Mouse (Mus musculus): ENCODE data around the gene Mboat2.

The Mboat2 gene

DNA sequence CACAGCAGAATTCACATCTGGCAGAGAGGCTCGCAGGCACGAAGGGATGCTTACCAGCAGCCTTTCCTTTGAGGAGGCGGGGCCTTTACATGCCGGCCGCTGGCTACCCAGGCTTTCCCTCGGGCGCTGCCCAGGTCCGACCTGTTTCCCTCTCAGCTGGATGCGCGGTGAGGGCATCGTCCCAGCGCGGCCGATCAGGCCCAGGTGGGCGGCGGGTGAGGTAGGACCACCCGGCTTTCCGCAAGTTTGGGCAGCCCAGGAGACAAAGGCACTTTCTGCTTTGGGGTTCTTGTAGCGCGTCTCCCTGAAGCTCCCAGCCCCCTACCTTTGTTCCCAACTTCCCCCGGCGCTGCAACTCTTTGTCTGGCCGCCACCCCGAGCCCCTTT lies at the start of gene Mboat2:
Gene Mboat2 (plus strand): TSS at position 114 of the 387 bp plus-strand sequence.
- DNase-seq (ENCODE audit: extremely low spot score), result no peak

DNA sequence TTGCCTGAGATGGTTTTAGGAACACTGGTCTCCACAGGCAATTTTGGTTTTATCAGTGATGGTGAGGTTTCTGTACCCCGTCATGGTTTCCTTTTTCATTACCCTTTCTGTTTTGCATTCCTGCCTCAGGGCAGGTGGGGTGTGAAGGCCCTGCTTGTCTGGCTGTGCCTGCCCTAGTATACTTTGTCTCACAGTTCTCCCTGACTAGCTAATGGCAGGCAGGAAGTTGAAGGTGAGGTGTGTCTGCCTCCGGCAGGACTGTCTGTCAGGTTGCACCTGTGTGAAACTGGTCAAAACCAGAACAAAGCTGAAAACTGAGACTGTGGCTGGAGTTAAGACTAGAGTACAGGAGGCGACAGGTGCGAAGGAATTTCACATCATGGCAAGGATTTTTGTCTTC lies 46.9 kb upstream of the Mboat2 start:
- DNase-seq (ENCODE audit: extremely low spot score), result no peak

DNA sequence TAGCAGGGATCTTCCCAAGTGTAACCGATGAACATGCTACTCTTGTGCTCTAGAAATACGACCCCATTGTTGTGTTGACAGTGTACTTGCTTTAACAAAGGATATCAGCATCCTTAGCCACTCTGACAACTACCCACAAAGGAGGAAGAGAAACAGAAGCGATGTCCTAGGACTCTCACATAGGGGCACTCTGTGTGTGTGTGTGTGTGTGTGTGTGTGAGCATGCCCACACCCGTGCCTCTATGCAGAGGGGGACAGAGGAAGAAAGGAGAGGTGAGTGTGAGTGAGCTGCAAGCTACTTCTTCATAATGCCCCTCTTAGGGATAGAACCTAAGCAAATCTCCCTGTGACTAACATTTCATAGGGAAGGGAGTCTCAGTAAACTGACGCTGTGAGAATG lies 44.8 kb upstream of the Mboat2 start:
- no peak for DNase-seq (ENCODE audit: extremely low spot score)

DNA sequence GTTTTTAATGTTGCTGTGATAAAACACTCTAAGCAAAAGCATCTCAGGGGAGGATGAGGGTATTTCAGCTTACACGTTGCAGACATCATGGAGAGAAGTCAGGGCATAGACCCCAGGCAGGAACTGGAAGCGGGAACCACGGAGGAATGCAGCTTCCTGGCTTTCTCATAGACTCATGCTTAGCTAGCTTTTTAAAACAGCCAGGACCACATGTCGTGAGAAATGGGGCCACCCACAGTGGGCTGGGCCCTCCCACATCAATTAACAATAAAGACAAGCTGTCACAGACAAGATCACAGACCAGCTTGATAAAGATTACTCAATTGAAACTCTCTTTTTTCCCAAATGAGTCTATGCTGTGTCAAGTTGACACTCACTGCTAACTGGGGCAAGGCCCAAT lies 44.4 kb upstream of the Mboat2 start:
- DNase-seq (ENCODE audit: extremely low spot score), result peak; percentile 31

DNA sequence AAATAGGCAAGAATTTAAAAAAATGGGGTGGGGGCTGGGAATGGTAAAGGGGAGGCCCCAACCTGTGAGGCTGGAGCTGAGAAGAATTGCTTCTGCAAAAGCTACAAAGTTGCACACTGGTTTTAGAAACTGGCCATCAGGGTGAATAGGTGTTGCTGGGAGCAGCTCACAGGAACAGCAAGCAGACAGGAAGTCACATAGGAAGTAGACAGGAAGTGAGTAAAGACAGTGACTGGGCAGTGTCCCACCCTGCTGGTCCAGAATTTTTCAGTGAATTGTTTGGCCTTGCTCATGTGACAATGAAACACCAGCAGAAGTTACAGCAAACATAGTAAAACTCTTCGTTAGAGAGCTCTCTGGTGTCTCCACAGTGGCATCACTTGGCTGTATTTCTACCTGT lies 41.0 kb upstream of the Mboat2 start:
- DNase-seq (ENCODE audit: extremely low spot score), result no peak

DNA sequence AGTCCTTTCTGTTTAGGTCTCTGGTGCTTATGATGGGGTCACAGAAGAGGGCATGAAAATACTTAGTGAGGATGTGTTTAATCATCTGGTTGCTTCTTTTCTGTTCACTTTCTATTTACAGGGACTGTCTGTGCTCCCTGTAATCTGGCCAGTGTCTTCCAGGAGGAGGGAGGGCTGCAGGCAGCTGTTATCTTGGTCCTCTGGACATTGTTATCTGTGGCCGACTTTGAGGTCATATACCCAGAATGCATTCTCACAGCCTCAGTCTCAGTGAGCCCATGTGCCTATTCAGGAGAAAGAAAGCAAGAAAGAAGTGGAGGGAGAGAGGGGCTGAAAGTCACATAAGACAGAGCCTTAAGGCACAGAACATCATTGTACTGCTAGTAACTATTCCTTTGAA lies 19.4 kb upstream of the Mboat2 start:
- DNase-seq (ENCODE audit: extremely low spot score), result no peak

DNA sequence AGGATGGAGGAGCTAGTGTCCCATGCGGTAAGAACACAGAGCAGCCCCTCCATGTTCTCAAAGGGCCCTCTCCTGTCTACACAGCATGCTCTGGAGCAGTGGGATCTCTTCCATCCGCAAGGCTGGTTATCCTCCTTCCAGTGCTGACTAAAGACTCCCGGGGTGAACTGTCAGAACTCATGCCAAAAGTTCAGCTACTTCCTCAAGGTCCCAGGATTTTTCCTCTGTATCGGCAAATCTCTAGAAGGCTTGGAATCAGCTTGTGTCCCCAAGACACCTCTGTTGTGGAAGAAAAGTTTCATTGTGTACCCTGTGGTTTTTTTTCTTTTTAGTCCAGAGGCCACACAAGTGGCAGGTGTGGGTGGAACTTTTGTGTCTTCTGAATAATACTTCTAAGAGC lies 18.8 kb upstream of the Mboat2 start:
- DNase-seq (ENCODE audit: extremely low spot score), result no peak

DNA sequence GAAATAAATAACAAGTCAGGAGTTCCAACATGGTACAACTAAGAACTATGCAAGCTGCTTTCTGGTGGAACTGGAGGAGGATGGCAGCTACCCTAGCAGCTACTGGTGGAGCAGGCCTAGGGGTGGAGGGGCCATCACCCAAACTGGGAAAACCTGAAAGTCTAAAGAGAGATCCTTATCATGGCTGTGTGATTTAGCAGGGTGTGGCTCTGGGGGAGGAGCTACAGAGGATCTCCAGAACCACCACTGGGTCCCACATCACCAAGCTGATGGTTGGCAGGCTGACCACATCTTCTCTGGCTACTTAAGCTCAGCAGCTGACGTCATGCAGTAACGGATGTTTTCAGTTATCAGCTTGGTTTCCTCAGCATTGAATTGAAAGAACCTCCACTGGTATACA lies 7.8 kb upstream of the Mboat2 start:
- DNase-seq (ENCODE audit: extremely low spot score), result no peak

DNA sequence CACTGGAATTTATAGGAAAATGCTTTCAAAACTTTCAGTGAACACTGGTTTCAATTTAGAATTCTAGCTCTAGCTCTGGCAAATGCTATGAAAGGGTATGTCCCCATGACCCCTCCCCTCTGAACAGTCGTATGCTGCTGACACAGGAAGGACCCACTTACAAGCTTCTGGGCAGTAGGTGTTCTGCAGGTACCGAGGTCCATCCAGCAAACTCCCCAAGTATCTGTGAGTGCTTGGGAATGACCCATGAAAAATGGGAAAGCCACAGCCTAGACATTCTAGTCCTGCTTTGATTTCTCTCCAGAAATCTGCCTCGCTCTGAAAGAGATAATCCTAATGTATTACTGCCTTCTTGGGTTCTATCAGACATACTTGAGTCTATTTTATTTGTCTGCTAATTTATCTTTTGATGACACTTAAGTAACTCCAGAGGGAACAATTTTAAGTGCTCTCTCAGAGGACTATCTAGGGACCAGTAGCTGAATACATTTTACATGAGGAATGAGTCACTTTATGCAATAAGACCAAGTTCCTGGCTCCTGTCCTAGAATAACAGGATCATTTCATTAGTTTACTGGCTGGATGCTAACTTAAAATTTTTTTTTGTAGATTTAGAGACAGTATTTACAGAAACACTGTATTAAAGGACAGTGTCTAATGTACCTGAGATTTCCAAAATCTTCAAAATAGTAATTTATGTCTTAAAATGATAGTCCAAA lies 6.9 kb upstream of the Mboat2 start:
- DNase-seq (ENCODE audit: extremely low spot score), result no peak

DNA sequence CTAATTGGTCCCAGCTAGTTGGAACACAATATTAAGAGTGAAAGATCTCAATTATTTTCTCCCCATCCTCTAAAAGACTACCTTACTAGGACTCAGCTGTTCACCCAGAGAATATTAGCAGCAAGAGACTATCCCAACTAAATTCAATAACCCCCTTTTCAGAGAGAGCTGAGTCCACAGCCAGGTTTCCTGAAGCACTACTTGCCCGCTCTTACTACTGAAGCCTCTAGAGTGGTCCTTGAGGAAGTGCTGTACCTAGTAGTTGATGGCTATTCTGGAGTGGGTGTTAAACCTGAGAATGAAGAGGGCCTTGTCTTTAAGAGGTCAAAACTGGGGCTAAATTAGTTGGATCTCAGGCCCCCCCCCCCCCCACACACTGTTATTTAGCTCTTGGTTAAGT lies 593 bp upstream of the Mboat2 start:
- no peak for DNase-seq (ENCODE audit: extremely low spot score)

DNA sequence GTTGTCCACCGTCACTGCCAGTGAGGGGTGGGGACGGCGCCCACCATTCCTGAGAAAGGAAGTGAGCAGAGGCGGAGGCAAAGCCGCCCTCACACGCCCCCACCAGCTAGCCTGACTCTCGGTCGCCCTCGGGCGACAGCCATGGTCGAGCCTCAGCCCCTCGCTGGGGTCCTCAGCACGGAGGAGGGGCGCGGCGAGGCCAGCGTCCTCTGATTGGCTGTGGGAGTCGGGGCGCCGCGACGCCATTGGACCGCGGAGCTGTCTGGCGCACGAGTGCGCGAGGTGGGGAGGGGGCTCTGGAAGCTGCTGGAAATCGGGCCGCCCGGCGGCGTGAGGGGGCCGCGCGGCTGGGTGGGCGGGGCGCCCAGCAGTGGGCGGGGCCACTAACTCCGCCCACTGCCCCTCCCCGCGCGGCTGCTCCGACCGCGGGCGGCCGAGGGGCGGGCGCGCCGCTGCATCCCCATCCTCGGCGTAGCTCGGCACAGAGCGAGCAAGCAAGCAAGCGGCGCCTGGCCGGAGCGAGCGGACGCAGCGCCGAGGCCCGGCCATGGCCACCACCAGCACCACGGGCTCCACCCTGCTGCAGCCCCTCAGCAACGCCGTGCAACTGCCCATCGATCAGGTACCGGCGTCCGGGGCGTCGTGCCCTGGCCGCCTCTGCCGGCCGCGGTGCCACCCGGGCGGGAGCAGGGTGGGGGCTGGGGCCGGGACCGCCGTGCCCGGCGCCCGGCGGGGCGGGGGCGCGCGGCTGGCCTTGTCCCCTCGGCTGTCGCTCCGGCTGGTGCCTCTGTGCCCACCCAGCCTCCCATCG lies 679 bp downstream of the Mboat2 start:
- DNase-seq (ENCODE audit: extremely low spot score), result peak; percentile 98

DNA sequence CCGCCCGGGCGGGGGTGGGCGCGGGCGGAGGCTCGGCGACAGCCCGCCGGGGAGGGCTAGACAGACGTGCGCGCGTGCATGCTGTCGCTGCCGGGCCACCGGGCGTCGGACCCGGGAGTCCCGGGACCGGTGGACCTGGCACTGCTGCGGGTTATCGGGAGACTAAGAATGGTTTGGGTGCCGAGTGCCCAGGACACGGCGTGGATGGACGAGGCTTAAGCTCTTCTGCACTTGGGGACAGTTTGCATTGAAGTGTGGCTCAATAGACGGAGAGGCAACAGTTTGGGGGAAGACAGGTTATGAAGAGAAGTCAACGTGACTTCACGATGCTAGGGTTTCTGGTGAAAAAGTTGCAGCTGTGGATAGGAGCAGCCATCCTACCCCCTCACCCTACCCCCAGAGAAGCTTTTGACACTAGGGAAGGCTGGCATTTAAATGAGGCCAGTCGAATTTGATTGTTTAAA lies 1.3 kb downstream of the Mboat2 start:
- DNase-seq (ENCODE audit: extremely low spot score), result no peak

DNA sequence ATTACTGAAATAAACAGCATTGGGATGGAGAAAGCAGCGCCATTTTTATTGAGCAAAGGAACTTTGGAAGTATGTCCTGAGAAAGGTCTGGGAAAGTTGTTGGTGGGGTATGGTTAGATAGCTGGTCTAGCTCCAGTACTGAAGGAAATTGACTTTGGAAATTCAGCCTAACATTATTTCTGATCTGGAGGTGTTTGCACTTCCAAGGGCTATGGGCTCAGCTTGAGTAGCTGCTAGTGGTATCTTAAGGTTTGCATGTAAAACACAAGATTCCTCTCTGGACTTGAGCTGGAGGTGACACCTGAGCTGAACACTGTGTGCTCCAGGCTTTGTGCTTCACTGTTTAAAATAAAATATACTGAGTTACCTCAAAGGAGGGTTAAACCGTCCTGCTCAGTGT lies 1.8 kb downstream of the Mboat2 start:
- peak; percentile 24 for DNase-seq (ENCODE audit: extremely low spot score)

DNA sequence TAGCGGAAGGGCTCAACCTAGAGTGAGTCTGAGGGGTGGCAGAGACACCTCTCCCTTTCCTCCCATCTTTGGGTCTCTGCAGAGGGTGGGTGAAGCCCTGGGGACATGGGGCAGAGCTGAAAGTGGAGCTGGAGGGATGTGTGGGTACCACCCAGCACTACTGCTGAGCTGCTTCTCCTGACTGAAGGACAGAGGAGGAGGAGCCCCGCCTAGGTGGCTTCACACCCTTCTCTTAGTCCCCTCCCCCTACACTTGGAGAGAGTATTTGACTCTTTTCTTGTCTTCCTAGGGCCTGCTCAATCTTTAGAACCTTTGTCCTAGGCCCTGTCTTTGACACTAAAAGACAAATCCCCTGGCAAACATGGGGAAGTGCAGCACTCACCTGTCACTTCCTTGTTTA lies 7.3 kb downstream of the Mboat2 start:
- no peak for DNase-seq (ENCODE audit: extremely low spot score)

DNA sequence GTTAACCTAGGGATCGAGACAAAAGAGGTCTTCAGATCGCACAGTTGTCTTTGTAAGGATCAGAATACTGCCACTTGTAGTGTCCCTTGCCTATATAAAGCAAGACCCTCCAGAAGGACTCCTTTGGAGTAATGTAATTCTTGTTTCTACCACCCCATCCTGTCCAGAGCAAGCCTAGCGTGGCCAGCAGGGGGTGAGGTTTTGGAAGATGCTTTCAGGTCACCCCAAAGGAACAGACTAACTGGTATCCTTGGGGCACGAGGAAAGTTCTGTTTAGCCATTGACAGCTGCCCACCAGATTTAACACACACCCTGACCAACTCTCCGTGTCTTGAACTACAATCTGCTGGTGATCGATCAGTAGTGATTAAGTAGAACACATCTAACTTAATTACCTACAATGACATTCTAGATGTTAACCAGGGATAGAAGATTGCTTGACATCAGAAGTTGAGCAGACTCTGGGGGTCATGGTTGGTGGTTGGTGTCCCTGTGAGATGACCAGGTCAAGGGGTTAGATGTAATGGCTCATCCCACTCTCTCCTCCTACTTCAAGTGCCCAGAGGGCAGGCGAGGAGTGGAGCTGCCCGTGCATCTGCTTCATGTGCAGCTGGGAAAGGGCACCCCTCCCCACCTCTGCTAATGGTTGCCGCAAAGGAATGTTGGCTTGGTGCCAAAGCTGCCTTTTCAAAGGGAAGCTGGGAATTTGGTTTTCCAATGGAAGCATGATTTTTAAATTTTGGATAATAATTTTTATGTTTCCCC lies 10.6 kb downstream of the Mboat2 start:
- DNase-seq (ENCODE audit: extremely low spot score), result no peak

DNA sequence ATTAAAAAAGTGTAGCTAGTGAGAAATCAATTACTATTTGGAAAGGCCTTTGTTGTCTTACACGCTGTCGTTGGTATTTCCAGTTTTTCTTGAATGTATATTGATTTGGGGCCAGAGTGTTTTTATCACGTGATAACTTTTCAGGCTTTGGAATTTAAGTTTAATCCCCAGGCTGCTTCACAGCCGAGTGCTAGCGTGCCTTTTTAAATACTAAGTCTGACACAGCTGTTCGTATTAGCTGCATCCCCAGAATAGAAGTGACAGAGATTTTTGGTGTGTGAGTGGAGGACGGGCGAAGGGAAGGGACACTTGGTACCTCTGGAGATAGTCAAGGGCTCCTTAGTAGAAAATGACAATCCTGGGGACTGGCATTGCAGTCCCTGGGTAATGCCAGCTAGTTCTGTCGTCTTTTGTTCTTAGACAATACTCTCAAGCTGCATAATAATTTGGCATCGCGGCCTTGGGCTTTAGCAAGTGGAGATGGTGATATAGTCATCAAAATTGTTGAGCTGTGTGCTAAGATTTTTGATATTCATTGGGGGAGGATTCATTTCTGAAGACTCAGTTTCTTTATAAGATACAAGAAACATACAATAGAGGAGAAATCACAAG lies 11.7 kb downstream of the Mboat2 start:
- no peak for DNase-seq (ENCODE audit: extremely low spot score)

DNA sequence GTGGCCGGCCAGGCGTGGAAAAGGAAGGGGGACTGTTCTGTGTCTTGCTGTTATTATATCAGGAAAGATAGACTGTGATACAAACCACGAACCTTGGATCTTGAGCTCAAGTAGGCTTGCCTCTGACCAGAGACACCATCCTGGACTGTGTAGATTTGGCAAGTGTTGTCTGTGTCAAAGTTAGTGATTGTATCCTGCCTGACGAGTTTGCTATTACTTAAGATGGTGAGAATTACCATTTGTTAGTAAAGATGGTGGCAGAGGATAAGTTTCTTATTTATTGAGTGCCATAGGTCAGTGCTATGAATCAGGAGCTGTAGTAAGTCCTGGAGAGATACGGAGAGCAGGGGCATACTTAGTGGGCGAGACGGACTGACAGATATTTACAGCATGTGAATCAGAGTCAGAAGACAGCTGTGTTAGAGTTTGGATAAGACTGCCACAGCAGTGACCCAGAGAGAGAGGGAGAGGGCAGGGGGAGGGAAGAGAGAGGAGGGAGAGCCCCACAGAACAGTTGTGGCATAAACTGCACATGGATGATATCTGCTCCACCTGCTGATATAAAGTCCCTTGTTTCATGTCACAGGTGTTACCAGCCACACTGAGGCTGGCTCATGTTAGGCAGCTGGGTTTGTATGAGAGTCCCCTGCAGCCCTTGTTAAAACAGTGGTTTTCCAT lies 12.9 kb downstream of the Mboat2 start:
- DNase-seq (ENCODE audit: extremely low spot score), result no peak

DNA sequence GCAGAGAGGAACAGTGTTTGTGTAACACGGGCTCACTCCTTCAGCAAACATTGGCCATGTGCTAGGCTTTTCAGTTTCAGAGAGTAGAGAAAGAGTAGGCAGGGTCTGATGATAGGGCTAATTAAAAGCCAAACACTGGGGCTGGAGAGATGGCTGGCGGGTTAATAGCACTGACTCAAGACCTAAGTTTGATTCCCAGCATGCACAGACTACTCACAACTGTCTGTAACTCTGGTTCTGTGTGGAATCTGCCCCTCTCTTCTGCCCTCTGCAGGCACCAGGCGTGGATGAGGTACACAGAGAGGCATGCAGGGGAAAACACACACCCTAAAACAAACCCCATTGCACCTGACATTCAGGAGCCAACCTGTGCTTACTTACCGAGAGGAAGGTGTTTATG lies 14.7 kb downstream of the Mboat2 start:
- DNase-seq (ENCODE audit: extremely low spot score), result no peak

DNA sequence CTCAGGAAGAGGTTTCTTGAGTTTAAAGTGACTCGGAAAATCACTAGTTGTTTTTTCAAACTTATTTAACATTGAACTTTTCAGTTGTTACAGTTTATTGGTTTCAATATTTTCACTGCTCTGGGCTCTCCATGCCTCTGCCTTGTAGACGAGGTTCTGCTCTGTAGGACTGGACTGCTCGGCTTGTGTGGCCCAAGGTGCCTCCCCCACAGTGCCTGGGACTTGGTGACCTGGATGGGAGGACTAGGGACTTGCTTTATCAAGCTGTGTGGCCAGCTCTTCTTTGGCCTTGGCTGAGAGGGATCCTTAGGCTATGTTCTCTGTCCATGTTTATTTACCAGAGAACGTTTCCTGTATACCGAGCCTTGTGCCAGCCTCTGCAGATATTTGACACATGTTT lies 17.4 kb downstream of the Mboat2 start:
- DNase-seq (ENCODE audit: extremely low spot score), result no peak

DNA sequence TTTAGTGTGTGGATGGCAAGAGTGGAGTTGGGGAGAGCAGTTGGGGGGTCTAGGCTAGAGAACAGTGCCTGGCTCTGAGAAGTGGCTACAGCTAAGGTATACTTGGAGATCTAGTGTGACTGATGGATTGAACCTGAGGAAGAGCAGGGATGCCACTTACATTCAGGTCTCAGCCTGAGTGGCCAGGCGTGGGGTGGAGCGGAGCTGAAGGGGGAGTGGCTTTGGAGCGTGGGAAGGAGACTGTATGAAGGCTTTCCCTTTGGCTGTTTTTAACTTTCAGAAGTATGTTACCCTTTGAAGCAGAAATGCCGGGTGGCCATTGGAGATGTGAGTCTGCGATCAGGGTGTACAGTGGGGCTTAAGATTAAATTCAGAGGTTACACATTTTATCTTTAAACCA lies 26.7 kb downstream of the Mboat2 start:
- no peak for DNase-seq (ENCODE audit: extremely low spot score)

DNA sequence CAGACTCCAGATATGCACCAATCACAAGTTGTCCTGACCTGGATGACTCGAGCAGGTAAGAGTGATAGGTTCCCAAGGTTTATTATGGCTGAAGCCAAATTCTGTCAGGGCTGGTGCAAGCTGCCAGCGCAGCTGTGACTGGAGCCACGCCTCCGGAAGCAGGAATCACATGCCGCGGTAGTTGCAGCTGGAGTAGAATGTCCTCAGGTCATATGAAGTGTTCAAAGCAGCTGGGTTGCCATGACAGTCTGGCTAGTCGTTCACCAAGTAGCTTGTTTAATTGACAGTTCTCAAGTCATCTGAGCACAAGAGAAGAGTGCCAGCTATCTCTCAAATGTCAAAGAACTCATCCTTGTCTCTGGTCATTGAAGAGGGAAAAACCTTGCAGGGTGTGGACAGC lies 28.7 kb downstream of the Mboat2 start:
- no peak for DNase-seq (ENCODE audit: extremely low spot score)

DNA sequence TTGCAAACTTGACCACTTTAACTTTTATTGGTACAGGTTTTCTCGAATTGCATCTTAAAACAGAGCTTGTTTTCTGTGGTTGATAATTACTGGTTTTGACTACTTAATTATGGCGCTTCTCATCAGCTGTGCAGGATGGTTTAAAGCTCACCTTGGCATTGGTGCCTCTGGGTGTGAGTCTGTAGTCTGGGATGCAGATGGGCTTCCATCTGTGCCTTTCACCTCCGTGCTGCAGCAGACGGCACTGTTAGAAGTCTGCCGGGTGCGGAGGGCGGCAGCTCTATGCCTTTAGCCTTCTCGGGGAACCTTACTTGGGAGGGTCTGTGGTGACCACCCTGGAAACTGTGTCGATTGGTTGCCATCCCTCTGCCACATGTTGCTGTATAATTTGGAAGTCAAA lies 29.8 kb downstream of the Mboat2 start:
- DNase-seq (ENCODE audit: extremely low spot score), result no peak

Measured in embryo, embryonic 9.5 days (tissue).